Comparison of ENCODE assay signal across 8 mouse cellular contexts in the genomic region with DNA sequence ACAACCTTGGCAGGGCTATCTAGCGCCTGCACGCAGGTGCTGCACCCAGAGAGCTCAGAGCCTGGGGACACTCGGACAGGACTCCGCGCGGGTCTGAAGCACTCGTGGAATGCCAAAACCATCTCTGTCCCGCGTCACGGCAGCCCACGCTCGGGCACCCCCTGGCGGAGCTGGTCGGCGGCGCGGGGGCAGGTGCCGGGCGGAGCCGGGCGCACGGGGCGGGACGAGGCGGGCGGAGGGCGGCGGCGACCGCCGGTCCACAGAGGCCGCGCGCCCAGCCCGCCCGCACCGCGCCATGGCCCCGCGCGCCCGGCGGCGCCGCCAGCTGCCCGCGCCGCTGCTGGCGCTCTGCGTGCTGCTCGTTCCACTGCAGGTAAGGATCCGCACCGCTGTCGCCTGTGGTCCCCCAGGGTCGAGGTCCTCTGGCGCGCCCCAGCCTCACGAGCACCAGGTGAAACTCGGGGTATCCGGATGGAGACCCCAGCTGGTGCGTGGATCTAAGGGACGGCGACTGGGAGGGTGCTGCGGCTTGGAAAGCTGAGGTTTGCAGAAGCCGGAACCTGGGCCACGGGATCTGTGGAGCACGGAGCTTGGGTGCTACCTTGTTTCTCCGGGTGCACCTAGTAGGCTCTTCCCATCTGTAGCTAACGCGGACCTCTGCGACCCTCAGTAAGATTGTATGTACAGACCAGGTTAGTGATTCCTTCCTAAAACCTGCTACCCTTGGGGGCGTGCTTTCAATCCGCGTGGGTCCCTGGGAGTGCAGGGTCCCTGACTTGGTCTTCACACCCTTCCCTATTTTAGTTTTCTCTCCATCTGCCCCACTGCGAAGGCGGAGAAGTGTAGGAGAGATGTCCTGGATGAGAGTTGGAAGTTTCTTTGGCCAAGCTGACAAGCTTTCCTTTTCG. TPM values are rescaled to one million over a fixed set of nuclear protein-coding genes. Genes with fewer than 3 reads are reported as not detected.
DNase-seq lines count a peak whose midpoint lies in the region; ATAC-seq and TF ChIP-seq lines count a peak whose summit lies in the region.

A gene (plus strand): TSS at position 262 of the 908 bp plus-strand sequence.

- peak; percentile 31; the same call in 1 of the 2 replicates for TF ChIP-seq CTCF in bone marrow, adult 2 months (IDR thresholded peaks at IDR 0.05; ENCODE audit: control insufficient read depth, insufficient read depth, low read length)
- peak; percentile 30 for TF ChIP-seq CTCF in heart, postnatal 0 days (IDR thresholded peaks at IDR 0.05; ENCODE audit: low read depth)
- TF ChIP-seq CTCF in liver, embryonic 14.5 days (IDR thresholded peaks at IDR 0.05; ENCODE audit: low read depth): peak; percentile 43; the same call in 1 of the 2 replicates

- H3K27ac ChIP-seq in bone marrow, adult 2 months (ENCODE audit: control insufficient read depth, insufficient read depth, low read depth, low read length, poor library complexity): no peak within 1 kb of the TSS
- peak within 1 kb of the TSS; percentile 77; the same call in 1 of the 2 replicates for H3K27ac ChIP-seq in forebrain, embryonic 10.5 days
- H3K27ac ChIP-seq in heart, postnatal 0 days (ENCODE audit: low read depth): no peak within 1 kb of the TSS
- no peak within 1 kb of the TSS for H3K27ac ChIP-seq in liver, embryonic 14.5 days
- no peak within 1 kb of the TSS for H3K27ac ChIP-seq in stomach, embryonic 14.5 days (ENCODE audit: low read length)

- peak within 1 kb of the TSS; percentile 99 for H3K4me2 ChIP-seq in heart, postnatal 0 days (ENCODE audit: low read depth, low read length)
- H3K4me2 ChIP-seq in liver, embryonic 14.5 days (ENCODE audit: low read depth): peak within 1 kb of the TSS; percentile 56
- H3K4me2 ChIP-seq in stomach, embryonic 14.5 days (replicated peaks; ENCODE audit: low read depth, low read length): peak within 1 kb of the TSS; percentile 99

- TF ChIP-seq EP300 in heart, postnatal 0 days (IDR thresholded peaks at IDR 0.05; ENCODE audit: low read depth): no peak
- TF ChIP-seq EP300 in liver, embryonic 14.5 days (IDR thresholded peaks at IDR 0.05; ENCODE audit: low read depth): no peak

- 6% methylated on average over 71 of the region's 77 CpGs for WGBS in bone marrow, adult 2 months
- 3% methylated on average over 74 of the region's 77 CpGs for WGBS in forebrain, embryonic 10.5 days
- WGBS in heart, postnatal 0 days: 5% methylated on average over 66 of the region's 77 CpGs
- WGBS in liver, embryonic 14.5 days (ENCODE audit: insufficient replicate concordance): 3% methylated on average over 61 of the region's 77 CpGs
- 3% methylated on average over 59 of the region's 77 CpGs for WGBS in stomach, embryonic 14.5 days

- H3K9ac ChIP-seq in heart, postnatal 0 days (replicated peaks; ENCODE audit: low read depth, low read length): peak within 1 kb of the TSS; percentile 63
- no peak within 1 kb of the TSS for H3K9ac ChIP-seq in liver, embryonic 14.5 days (replicated peaks)
- H3K9ac ChIP-seq in stomach, embryonic 14.5 days (replicated peaks; ENCODE audit: low read depth, low read length): peak within 1 kb of the TSS; percentile 30

- peaks cover 53% of the 10 kb centered on the region for H3K27me3 ChIP-seq in forebrain, embryonic 10.5 days (ENCODE audit: poor library complexity, severe bottlenecking)
- peaks cover 33% of the 10 kb centered on the region for H3K27me3 ChIP-seq in heart, postnatal 0 days (ENCODE audit: control insufficient read depth, insufficient read depth, low read length)
- H3K27me3 ChIP-seq in liver, embryonic 14.5 days (ENCODE audit: control insufficient read depth, insufficient read depth, low read length): peaks cover 30% of the 10 kb centered on the region
- no peaks in the 10 kb centered on the region for H3K27me3 ChIP-seq in stomach, embryonic 14.5 days (ENCODE audit: control insufficient read depth, insufficient read depth, low read length)

- no peak for TF ChIP-seq POLR2A in bone marrow, adult 2 months (IDR thresholded peaks at IDR 0.05; ENCODE audit: borderline replicate concordance, control insufficient read depth, low read depth, low read length)

- ATAC-seq in heart, postnatal 0 days (ENCODE audit: insufficient read depth, low read depth): peak; percentile 83
- peak; percentile 48; the same call in 1 of the 2 replicates for ATAC-seq in liver, embryonic 14.5 days (ENCODE audit: insufficient read depth)
- ATAC-seq in stomach, embryonic 14.5 days (ENCODE audit: insufficient number of reproducible peaks, insufficient read depth, low FRiP score, low read depth): peak; percentile 84

- DNase-seq in 3134 (ENCODE audit: extremely low read depth, insufficient read length, low spot score): peak; percentile 13
- DNase-seq in forebrain, embryonic 10.5 days (ENCODE audit: extremely low spot score, low spot score): peak; percentile 31
- DNase-seq in heart, postnatal 0 days (ENCODE audit: low spot score): peak; percentile 25
- DNase-seq in kidney, postnatal 14 days: peak; percentile 79
- no peak for DNase-seq in liver, embryonic 14.5 days (ENCODE audit: low read depth in 3 of 3, low spot score in 3 of 3)
- peak; percentile 41 for DNase-seq in naive thymus-derived CD4-positive, alpha-beta T cell, adult 2 months (ENCODE audit: low read depth)

- H3K9me3 ChIP-seq in forebrain, embryonic 10.5 days: no peaks in the 10 kb centered on the region
- no peaks in the 10 kb centered on the region for H3K9me3 ChIP-seq in heart, postnatal 0 days (replicated peaks; ENCODE audit: control insufficient read depth, low read length)
- no peaks in the 10 kb centered on the region for H3K9me3 ChIP-seq in liver, embryonic 14.5 days (ENCODE audit: control insufficient read depth, low read length)
- H3K9me3 ChIP-seq in stomach, embryonic 14.5 days (ENCODE audit: control insufficient read depth, low read depth, low read length): no peaks in the 10 kb centered on the region

- no peaks in the 10 kb centered on the region for H3K4me1 ChIP-seq in bone marrow, adult 2 months (ENCODE audit: control insufficient read depth, insufficient read depth, low read length)
- H3K4me1 ChIP-seq in forebrain, embryonic 10.5 days: peaks cover 11% of the 10 kb centered on the region
- peaks cover 6% of the 10 kb centered on the region; the same call in 1 of the 2 replicates for H3K4me1 ChIP-seq in heart, postnatal 0 days (ENCODE audit: control insufficient read depth, insufficient read depth)
- no peaks in the 10 kb centered on the region; a peak in 1 of 4 replicates for H3K4me1 ChIP-seq in liver, embryonic 14.5 days (replicated peaks; ENCODE audit: control insufficient read depth in 2 of 2, insufficient read depth in 2 of 2, low read length in 1 of 2)
- H3K4me1 ChIP-seq in stomach, embryonic 14.5 days (ENCODE audit: control insufficient read depth, insufficient read depth, low read length): 0 out of 2 replicates have a peak, but pooled peaks cover 5% of the 10 kb centered on the region

- H3K4me3 ChIP-seq in bone marrow, adult 2 months (replicated peaks; ENCODE audit: control insufficient read depth, low read depth, low read length): peak within 1 kb of the TSS; percentile 45
- H3K4me3 ChIP-seq in forebrain, embryonic 10.5 days: peak within 1 kb of the TSS; percentile 66
- H3K4me3 ChIP-seq in heart, postnatal 0 days (ENCODE audit: low read depth, low read length): peak within 1 kb of the TSS; percentile 66
- peak within 1 kb of the TSS; percentile 50 to 53 for H3K4me3 ChIP-seq in liver, embryonic 14.5 days (ENCODE audit: insufficient read depth in 1 of 2, low read depth in 2 of 2, low read length in 2 of 2)
- H3K4me3 ChIP-seq in stomach, embryonic 14.5 days (ENCODE audit: low read depth, low read length): peak within 1 kb of the TSS; percentile 54

- no peaks in the 10 kb centered on the region for H3K36me3 ChIP-seq in forebrain, embryonic 10.5 days (replicated peaks)
- no peaks in the 10 kb centered on the region for H3K36me3 ChIP-seq in heart, postnatal 0 days (replicated peaks; ENCODE audit: control insufficient read depth, insufficient read depth, low read length)
- no peaks in the 10 kb centered on the region for H3K36me3 ChIP-seq in liver, embryonic 14.5 days (replicated peaks; ENCODE audit: control insufficient read depth, insufficient read depth, low read depth)
- H3K36me3 ChIP-seq in stomach, embryonic 14.5 days (ENCODE audit: control insufficient read depth, insufficient read depth, low read length): no peaks in the 10 kb centered on the region

RNA-seq across cellular contexts. Expression of the gene that starts here (rescaled TPM):
- 0.38 and 0.90 TPM in 2 replicates for polyA plus RNA-seq in bone marrow, adult 2 months (2011; ENCODE audit: insufficient read depth, insufficient read length, low replicate concordance, missing spikeins)
- polyA plus RNA-seq in forebrain, embryonic 10.5 days (2016; fragmentation: Nextera tagmentation; extraction: Ambion mirVana): 0.21 and 0.30 TPM in 2 replicates
- total RNA-seq in heart, postnatal 0 days (2014; rRNA removed; ENCODE audit: low replicate concordance): 0.53 and 0.58 TPM in 2 replicates
- polyA plus RNA-seq in heart, postnatal 0 days (2015; fragmentation: Nextera tagmentation; extraction: Ambion mirVana): 0.18 and 0.34 TPM in 2 replicates
- polyA plus RNA-seq in liver, embryonic 14.5 days (2012; rRNA removed): 0.32 and 0.33 TPM in 2 replicates
- polyA plus RNA-seq in liver, embryonic 14.5 days (2014; fragmentation: Nextera tagmentation; extraction: Ambion mirVana): 0.18 and 0.27 TPM in 2 replicates
- 2.6 and 3.5 TPM in 2 replicates for polyA plus RNA-seq in stomach, embryonic 14.5 days (2014; fragmentation: Nextera tagmentation; extraction: Ambion mirVana)

Comparison
In these comparisons a context has a peak if more than half of its experiments do, and no peak if none do; other contexts are left out.
1. Peak in DNase-seq, H3K4me3 ChIP-seq and H3K27ac ChIP-seq in forebrain, embryonic 10.5 days; RNA of the gene not detected or under 1 TPM.
2. Peak in DNase-seq, ATAC-seq, H3K4me3 ChIP-seq, H3K9ac ChIP-seq and H3K4me2 ChIP-seq in heart, postnatal 0 days; RNA of the gene not detected or under 1 TPM.
3. Peak in ATAC-seq, H3K4me3 ChIP-seq and H3K4me2 ChIP-seq in liver, embryonic 14.5 days; RNA of the gene not detected or under 1 TPM.
4. DNase-seq: peak in 3134 (single experiment), kidney, postnatal 14 days (single experiment) and naive thymus-derived CD4-positive, alpha-beta T cell, adult 2 months (single experiment); none in liver, embryonic 14.5 days (0 of 3).
5. Peak in every context shown above with its lines, with median percentiles within 50 percentile points of each other: H3K4me3 ChIP-seq, CTCF ChIP-seq, ATAC-seq and H3K4me2 ChIP-seq.